Mouse (Mus musculus) embryo, embryonic 11.5 days (tissue): Measurements from ENCODE around the gene Tubgcp5.
A peak's percentile ranks its signal among the peaks of the same experiment; 100 is the strongest.
"Not testable (repeated sequence)": the region's sequence is repeated elsewhere in the genome, so short reads cannot be mapped to it uniquely, and the experiment has no call there.

Experiments
- DNase-seq: peaks from one replicate; pipeline ENCODE4 v3.0.0-alpha.2; 2012; ENCODE audit warnings: low read depth, low spot score

Gene Tubgcp5

GRCm38 (mm10) chr7:55793952-55794603 is at the start of gene Tubgcp5:
Tubgcp5 (plus strand) TSS chr7:55794154.
- DNase-seq = peak; percentile 93

- no peak for DNase-seq
Measured at GRCm38 (mm10) chr7:55744566-55745220, 49.3 kb upstream of the Tubgcp5 start.

- no peak for DNase-seq
Measured at GRCm38 (mm10) chr7:55750841-55751240, 43.1 kb upstream of the Tubgcp5 start.

GRCm38 (mm10) chr7:55759346-55759745 is 34.6 kb upstream of the Tubgcp5 start:
- no peak for DNase-seq

GRCm38 (mm10) chr7:55767926-55768325 is 26.0 kb upstream of the Tubgcp5 start, which contains the start of gene Siglech:
Siglech (plus strand) TSS chr7:55768178.
- DNase-seq = no peak

GRCm38 (mm10) chr7:55780011-55780410 is 13.9 kb upstream of the Tubgcp5 start:
- DNase-seq = no peak

- DNase-seq = no peak
Measured at GRCm38 (mm10) chr7:55782493-55782892, 11.5 kb upstream of the Tubgcp5 start.

- DNase-seq = no peak
Measured at GRCm38 (mm10) chr7:55784580-55784979, 9.4 kb upstream of the Tubgcp5 start.

GRCm38 (mm10) chr7:55790586-55790985 is 3.4 kb upstream of the Tubgcp5 start:
- DNase-seq = not testable (repeated sequence)

GRCm38 (mm10) chr7:55792280-55792679 is 1.7 kb upstream of the Tubgcp5 start:
- DNase-seq = no peak

GRCm38 (mm10) chr7:55793236-55793951 is 560 bp upstream of the Tubgcp5 start:
- no peak for DNase-seq

GRCm38 (mm10) chr7:55799981-55800380 is 6.0 kb downstream of the Tubgcp5 start:
- DNase-seq = no peak

GRCm38 (mm10) chr7:55809967-55810366 is 16.0 kb downstream of the Tubgcp5 start:
- DNase-seq = no peak

- no peak for DNase-seq
Measured at GRCm38 (mm10) chr7:55824468-55824867, 30.5 kb downstream of the Tubgcp5 start.

- no peak for DNase-seq
Measured at GRCm38 (mm10) chr7:55827551-55827950, 33.6 kb downstream of the Tubgcp5 start.

- DNase-seq = no peak
Measured at GRCm38 (mm10) chr7:55836877-55837276, 42.9 kb downstream of the Tubgcp5 start.

GRCm38 (mm10) chr7:55841445-55841844 is 47.5 kb downstream of the Tubgcp5 start, which contains the start of gene Cyfip1:
Cyfip1 (plus strand) TSS chr7:55841745.
- DNase-seq = no peak

- peak; percentile 75 for DNase-seq
Measured at GRCm38 (mm10) chr7:55841977-55842503, 48.1 kb downstream of the Tubgcp5 start.

GRCm38 (mm10) chr7:55842504-55843152 is 48.7 kb downstream of the Tubgcp5 start:
- peak; percentile 32 for DNase-seq

- DNase-seq = no peak
Measured at GRCm38 (mm10) chr7:55846606-55847312, 52.8 kb downstream of the Tubgcp5 start.

GRCm38 (mm10) chr7:55849948-55850571 is 56.1 kb downstream of the Tubgcp5 start:
- no peak for DNase-seq
